Mouse (Mus musculus) cortical plate, adult 2 months (tissue): ENCODE data around the gene Pcyt2.

Experiments used
- CTCF ChIP-seq: fragments of 200-500 bp; IDR thresholded peaks from 2 replicates; pipeline ENCODE4 v1.5.1; 2011; ENCODE audit warnings: mild to moderate bottlenecking, control low read depth, low read length; ENCODE audit not compliant: insufficient read depth; ENCODE audit errors: extremely low read depth
- POLR2A ChIP-seq: fragments of 200-500 bp; IDR thresholded peaks from 2 replicates; pipeline ENCODE4 v1.6.1; 2011; ENCODE audit warnings: mild to moderate bottlenecking, low read length, control low read depth; ENCODE audit not compliant: insufficient read depth; ENCODE audit errors: extremely low read depth

- TF ChIP-seq CTCF: no peak
- TF ChIP-seq POLR2A: no peak
Measured at GRCm38 (mm10) chr11:120625152-120625775, 7.5 kb upstream of the Pcyt2 start, which contains the start of gene Sirt7.
